Mouse (Mus musculus) limb, embryonic 11.5 days (tissue): ENCODE data around the gene Gp6. TPM values are rescaled to one million over a fixed set of nuclear protein-coding genes. Genes with fewer than 3 reads are reported as not detected.
"Not testable (repeated sequence)": the region's sequence is repeated elsewhere in the genome, so short reads cannot be mapped to it uniquely, and the experiment has no call there.

Source experiments
- ATAC-seq: fragments of 200-750 bp; cut with Nextera tagmentation; 2 replicates; pipeline ENCODE4 v1.8.0; 2017; ENCODE audit warnings: low read depth; ENCODE audit not compliant: insufficient number of reproducible peaks, low FRiP score, low TSS enrichment
- DNase-seq: peaks from one replicate; pipeline ENCODE4 v3.0.0-alpha.2; 2015; ENCODE audit warnings: low spot score
- H3K27ac ChIP-seq: fragments of 300-500 bp; sonication (generic); replicated peaks from 2 replicates; pipeline ENCODE4 v1.5.1; 2014; ENCODE audit warnings: low read depth, mild to moderate bottlenecking, low read length
- H3K27me3 ChIP-seq: fragments of 300-500 bp; sonication (generic); 2 replicates; pipeline ENCODE4 v1.6.1; 2014; ENCODE audit warnings: mild to moderate bottlenecking, low read length, mixed read lengths; ENCODE audit not compliant: control insufficient read depth, insufficient read depth
- H3K36me3 ChIP-seq: fragments of 300-500 bp; sonication (generic); 2 replicates; pipeline ENCODE4 v1.6.1; 2014; ENCODE audit warnings: mild to moderate bottlenecking, low read length, moderate library complexity, mixed read lengths; ENCODE audit not compliant: control insufficient read depth, insufficient read depth
- H3K4me1 ChIP-seq: fragments of 300-500 bp; sonication (generic); 2 replicates; pipeline ENCODE4 v1.6.1; 2014; ENCODE audit warnings: low read length, mixed read lengths; ENCODE audit not compliant: control insufficient read depth, insufficient read depth
- H3K4me2 ChIP-seq: fragments of 300-500 bp; sonication (generic); 2 replicates; pipeline ENCODE4 v1.6.1; 2014; ENCODE audit warnings: low read depth, mild to moderate bottlenecking, moderate library complexity; ENCODE audit not compliant: severe bottlenecking
- H3K4me3 ChIP-seq: fragments of 300-500 bp; sonication (generic); 2 replicates; pipeline ENCODE4 v1.5.1; 2014; ENCODE audit warnings: low read depth, low read length
- H3K9ac ChIP-seq: fragments of 300-500 bp; sonication (generic); 2 replicates; pipeline ENCODE4 v1.6.1; 2014; ENCODE audit warnings: mild to moderate bottlenecking, low read length
- H3K9me3 ChIP-seq: fragments of 300-500 bp; sonication (generic); 2 replicates; pipeline ENCODE4 v1.6.1; 2016; ENCODE audit warnings: low read length; ENCODE audit not compliant: control insufficient read depth
- WGBS: fragments of 180-500 bp; shearing (Covaris S2); extraction: QIAGEN DNeasy Blood & Tissue Kit; methylation state at CpG from one replicate; pipeline ENCODE4 v1.1.7; 2014; 5-methylcytosine and 5-hydroxymethylcytosine counted together
- polyA plus RNA-seq: library from polyadenylated mRNA; unstranded; fragments of >200 nt; fragmentation: Nextera tagmentation; extraction: Ambion mirVana; gene quantifications from 2 replicates; pipeline ENCODE4 v1.2.1, GENCODE M21; 2014

The Gp6 gene
- polyA plus RNA-seq, 1 experiment from 2014 or later, result 0.23 TPM

- Histone ChIP-seq H3K4me3 (no peak overlapping the region), H3K36me3 (peaks cover 3% of the 10 kb centered on the region; the same call in 1 of the 2 replicates), H3K9ac (no peak overlapping the region), H3K27me3 (no peaks in the 10 kb centered on the region), H3K9me3 (no peaks in the 10 kb centered on the region; the same call in 1 of the 2 replicates), H3K4me2 (no peak overlapping the region), H3K4me1 (no peaks in the 10 kb centered on the region), H3K27ac (no peak overlapping the region)
- 79% methylated on average over 7 of the region's 7 CpGs for WGBS
- ATAC-seq (peak; percentile 87), DNase-seq (peak; percentile 91)
Measured at GRCm38 (mm10) chr7:4427161-4427912, 29.8 kb upstream of the Gp6 start.

GRCm38 (mm10) chr7:4420230-4420629 lies 22.7 kb upstream of the Gp6 start:
- peak; percentile 13 for DNase-seq
- H3K4me2 ChIP-seq, result no peak overlapping the region
- no peak overlapping the region for H3K27ac ChIP-seq
- 64% methylated on average over 4 of the region's 4 CpGs for WGBS
- no peak overlapping the region for H3K4me3 ChIP-seq
- no peaks in the 10 kb centered on the region for H3K36me3 ChIP-seq
- no peaks in the 10 kb centered on the region for H3K27me3 ChIP-seq
- no peaks in the 10 kb centered on the region; the same call in 1 of the 2 replicates for H3K9me3 ChIP-seq
- no peak overlapping the region for H3K9ac ChIP-seq
- no peaks in the 10 kb centered on the region for H3K4me1 ChIP-seq
- no peak for ATAC-seq

GRCm38 (mm10) chr7:4419681-4420080 lies 22.1 kb upstream of the Gp6 start:
- Histone ChIP-seq H3K4me2 (no peak overlapping the region), H3K9me3 (no peaks in the 10 kb centered on the region; the same call in 1 of the 2 replicates), H3K4me1 (no peaks in the 10 kb centered on the region), H3K27ac (no peak overlapping the region), H3K9ac (no peak overlapping the region), H3K4me3 (no peak overlapping the region), H3K36me3 (no peaks in the 10 kb centered on the region), H3K27me3 (no peaks in the 10 kb centered on the region)
- DNase-seq, result peak; percentile 16
- no peak for ATAC-seq
- 82% methylated on average over 6 of the region's 6 CpGs for WGBS

GRCm38 (mm10) chr7:4412406-4412805 lies 14.9 kb upstream of the Gp6 start:
- WGBS, result 99% methylated on average over 15 of the region's 15 CpGs
- not testable (repeated sequence) for H3K4me1 ChIP-seq, H3K36me3 ChIP-seq, ATAC-seq, DNase-seq, H3K27me3 ChIP-seq, H3K27ac ChIP-seq, H3K9me3 ChIP-seq, H3K9ac ChIP-seq, H3K4me3 ChIP-seq, H3K4me2 ChIP-seq

DNA sequence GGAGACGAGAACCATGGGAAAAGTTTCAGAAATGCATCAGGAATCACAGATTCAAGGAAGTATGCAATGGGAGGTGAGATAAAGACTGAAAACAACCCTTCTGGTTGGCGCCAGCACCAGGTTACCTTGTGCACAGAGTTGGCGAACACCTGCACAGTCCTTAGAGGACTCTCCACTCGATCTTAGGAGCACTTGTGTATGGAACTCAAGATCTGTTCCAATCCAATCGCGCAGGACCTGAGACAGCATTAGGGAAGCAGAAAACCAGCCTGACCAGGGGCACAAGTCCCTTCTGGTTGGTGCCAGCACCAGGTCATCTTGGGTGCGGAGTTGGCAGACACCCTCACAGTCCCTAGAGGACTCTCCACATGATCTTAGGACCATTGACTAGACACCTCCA lies 24.0 kb downstream of the Gp6 start:
- WGBS, result 84% methylated on average over 7 of the region's 7 CpGs
- Histone ChIP-seq H3K4me2 (no peak overlapping the region), H3K9me3 (no peaks in the 10 kb centered on the region), H3K9ac (no peak overlapping the region), H3K36me3 (no peaks in the 10 kb centered on the region), H3K4me1 (no peaks in the 10 kb centered on the region), H3K27me3 (no peaks in the 10 kb centered on the region), H3K4me3 (no peak overlapping the region), H3K27ac (no peak overlapping the region)
- DNase-seq (no peak), ATAC-seq (no peak)

- no peak within 1 kb of the TSS for H3K27ac ChIP-seq
- H3K27me3 ChIP-seq, result no peaks in the 10 kb centered on the region
- H3K4me1 ChIP-seq, result no peaks in the 10 kb centered on the region
- DNase-seq (no peak), ATAC-seq (no peak)
- no peak within 1 kb of the TSS for H3K9ac ChIP-seq
- H3K36me3 ChIP-seq, result no peaks in the 10 kb centered on the region
- H3K9me3 ChIP-seq, result no peaks in the 10 kb centered on the region
- no peak within 1 kb of the TSS for H3K4me3 ChIP-seq
- no peak within 1 kb of the TSS for H3K4me2 ChIP-seq
Measured at GRCm38 (mm10) chr7:4337509-4337908, 60.0 kb downstream of the Gp6 start, which contains the start of gene Ncr1. Ncr1 (plus strand) TSS chr7:4337724.

- no peaks in the 10 kb centered on the region for H3K27me3 ChIP-seq
- no peak for ATAC-seq
Measured at GRCm38 (mm10) chr7:4323301-4323700, 74.2 kb downstream of the Gp6 start.

More at GRCm38 (mm10) chr7:4323301-4323700, 74.2 kb downstream of the Gp6 start:
- H3K36me3 ChIP-seq, result no peaks in the 10 kb centered on the region
- H3K27ac ChIP-seq, result no peak overlapping the region
- H3K4me1 ChIP-seq, result no peaks in the 10 kb centered on the region
- no peaks in the 10 kb centered on the region for H3K9me3 ChIP-seq
- no peak for DNase-seq
- WGBS, result 79% methylated on average over 2 of the region's 2 CpGs
- H3K4me2 ChIP-seq, result no peak overlapping the region
- H3K4me3 ChIP-seq, result no peak overlapping the region
- H3K9ac ChIP-seq, result no peak overlapping the region
